Mouse (Mus musculus) WW6 (cell line): ENCODE measurements around the gene Zfp473.
"Not testable (repeated sequence)": the region's sequence is repeated elsewhere in the genome, so short reads cannot be mapped to it uniquely, and the experiment has no call there.

Source experiments
- DNase-seq: peaks from one replicate; pipeline ENCODE4 v3.0.0-alpha.2; 2013; ENCODE audit warnings: low read depth, low spot score

The Zfp473 gene

GRCm38 (mm10) chr7:44750950-44751349 is at the start of gene Zfp473:
TSS of gene Zfp473 (minus strand) at chr7:44751050.
- not testable (repeated sequence) for DNase-seq

GRCm38 (mm10) chr7:44792781-44793180 is 41.9 kb upstream of the Zfp473 start:
- DNase-seq: no peak

- DNase-seq: no peak
These were observed 39.2 kb upstream of the Zfp473 start for GRCm38 (mm10) chr7:44790066-44790465.

- DNase-seq: no peak
These were observed 38.7 kb upstream of the Zfp473 start for GRCm38 (mm10) chr7:44789531-44789930.

GRCm38 (mm10) chr7:44780101-44780500 is 29.3 kb upstream of the Zfp473 start:
- no peak for DNase-seq

GRCm38 (mm10) chr7:44776849-44777498 is 26.1 kb upstream of the Zfp473 start:
- DNase-seq: no peak

GRCm38 (mm10) chr7:44772591-44773204 is 21.8 kb upstream of the Zfp473 start:
- no peak for DNase-seq

GRCm38 (mm10) chr7:44770046-44770578 is 19.3 kb upstream of the Zfp473 start:
- DNase-seq: peak; percentile 55

GRCm38 (mm10) chr7:44768129-44768528 is 17.3 kb upstream of the Zfp473 start:
- no peak for DNase-seq

GRCm38 (mm10) chr7:44760366-44760765 is 9.5 kb upstream of the Zfp473 start:
- DNase-seq: no peak

GRCm38 (mm10) chr7:44757164-44757563 is 6.3 kb upstream of the Zfp473 start:
- DNase-seq: no peak

GRCm38 (mm10) chr7:44748101-44749044 is 2.5 kb downstream of the Zfp473 start, which contains the start of gene Vrk3:
TSS of gene Vrk3 (plus strand) at chr7:44748413.
- peak; percentile 93 for DNase-seq

GRCm38 (mm10) chr7:44747115-44747514 is 3.7 kb downstream of the Zfp473 start:
- DNase-seq: no peak

- DNase-seq: peak; percentile 66
These were observed 5.8 kb downstream of the Zfp473 start for GRCm38 (mm10) chr7:44745076-44745475.

GRCm38 (mm10) chr7:44744270-44744669 is 6.6 kb downstream of the Zfp473 start:
- DNase-seq: no peak

GRCm38 (mm10) chr7:44741361-44741760 is 9.5 kb downstream of the Zfp473 start:
- no peak for DNase-seq

GRCm38 (mm10) chr7:44733723-44734122 is 17.1 kb downstream of the Zfp473 start:
- DNase-seq: no peak

GRCm38 (mm10) chr7:44728082-44728975 is 22.5 kb downstream of the Zfp473 start:
- no peak for DNase-seq

- no peak for DNase-seq
These were observed 23.7 kb downstream of the Zfp473 start for GRCm38 (mm10) chr7:44727151-44727550.

GRCm38 (mm10) chr7:44726343-44726742 is 24.5 kb downstream of the Zfp473 start:
- no peak for DNase-seq

GRCm38 (mm10) chr7:44724316-44724715 is 26.5 kb downstream of the Zfp473 start:
- no peak for DNase-seq
